Mouse (Mus musculus) liver, embryonic 14.5 days (tissue): ENCODE data around the gene 2200002J24Rik. TPM values are rescaled to one million over a fixed set of nuclear protein-coding genes. Genes with fewer than 3 reads are reported as not detected.
"Not testable (repeated sequence)": the region's sequence is repeated elsewhere in the genome, so short reads cannot be mapped to it uniquely, and the experiment has no call there.

Experiments used
- ATAC-seq: fragments of 200-750 bp; cut with Nextera tagmentation; 2 replicates; pipeline ENCODE4 v1.8.0; 2017; ENCODE audit warnings: moderate number of reproducible peaks, mild to moderate bottlenecking, moderate library complexity; ENCODE audit not compliant: insufficient read depth
- DNase-seq, 3 experiments: peaks; one replicate each; pipeline ENCODE4 v3.0.0-alpha.2; 2012 to 2013; ENCODE audit warnings: low read depth in 3 of 3, low spot score in 3 of 3
- H3K27ac ChIP-seq: fragments of 300-500 bp; sonication (generic); 2 replicates; pipeline ENCODE4 v1.5.1; 2014; ENCODE audit warnings: moderate library complexity, mild to moderate bottlenecking, control low read depth, inconsistent platforms
- H3K27me3 ChIP-seq: fragments of 300-500 bp; sonication (generic); 2 replicates; pipeline ENCODE4 v1.6.1; 2014; ENCODE audit warnings: mild to moderate bottlenecking, low read length, moderate library complexity; ENCODE audit not compliant: control insufficient read depth, insufficient read depth
- H3K36me3 ChIP-seq: fragments of 300-500 bp; sonication (generic); replicated peaks from 2 replicates; pipeline ENCODE4 v1.6.1; 2014; ENCODE audit warnings: low read depth; ENCODE audit not compliant: control insufficient read depth, insufficient read depth
- H3K4me1 ChIP-seq, 2 experiments: fragments of 200-500 bp in 1 of 2; fragments of 300-500 bp in 1 of 2; sonication (generic) in 1 of 2; replicated peaks; 2 replicates each; pipeline ENCODE4 v1.6.1; 2012 to 2014; ENCODE audit warnings: antibody characterized with exemption in 1 of 2, inconsistent platforms in 1 of 2, low read length in 1 of 2; ENCODE audit not compliant: control insufficient read depth in 2 of 2, insufficient read depth in 2 of 2
- H3K4me2 ChIP-seq: fragments of 300-500 bp; sonication (generic); 2 replicates; pipeline ENCODE4 v1.6.1; 2014; ENCODE audit warnings: low read depth, mild to moderate bottlenecking, control low read depth, moderate library complexity
- H3K4me3 ChIP-seq, 2 experiments: fragments of 200-500 bp in 1 of 2; fragments of 300-500 bp in 1 of 2; sonication (generic) in 1 of 2; 2 replicates each; pipeline ENCODE4 v1.5.1; 2012 to 2014; ENCODE audit warnings: low read depth in 2 of 2, low read length in 2 of 2, mild to moderate bottlenecking in 2 of 2, control low read depth in 1 of 2, inconsistent platforms in 1 of 2, moderate library complexity in 1 of 2; ENCODE audit not compliant: insufficient read depth in 1 of 2
- H3K9ac ChIP-seq: fragments of 300-500 bp; sonication (generic); replicated peaks from 2 replicates; pipeline ENCODE4 v1.6.1; 2014; ENCODE audit warnings: mild to moderate bottlenecking, control low read depth, moderate library complexity
- H3K9me3 ChIP-seq: fragments of 300-500 bp; sonication (generic); 2 replicates; pipeline ENCODE4 v1.6.1; 2016; ENCODE audit warnings: low read length, mixed read lengths; ENCODE audit not compliant: control insufficient read depth
- CTCF ChIP-seq: IDR thresholded peaks from 2 replicates; pipeline ENCODE4 v1.5.1; 2016; ENCODE audit warnings: antibody characterized with exemption, low read depth, control low read depth
- EP300 ChIP-seq: IDR thresholded peaks from 2 replicates; pipeline ENCODE4 v1.6.1; 2016; ENCODE audit warnings: antibody characterized with exemption, low read depth
- WGBS: fragments of 180-500 bp; shearing (Covaris S2); extraction: QIAGEN DNeasy Blood & Tissue Kit; methylation state at CpG from one replicate; pipeline ENCODE4 v1.1.7; 2014; ENCODE audit not compliant: insufficient replicate concordance; 5-methylcytosine and 5-hydroxymethylcytosine counted together
- polyA plus RNA-seq, 2 experiments: library from polyadenylated mRNA; depleted of rRNA in 1 of 2; stranded (reverse) in 1 of 2; unstranded in 1 of 2; fragments of >200 nt; fragmentation: Nextera tagmentation in 1 of 2; extraction: Ambion mirVana in 1 of 2; gene quantifications; 2 replicates each; pipeline versions ENCODE4 v1.2.1 to v1.2.3; 2012 to 2014

The 2200002J24Rik gene
- polyA plus RNA-seq, 2 experiments, result 0.32 to 2.0 TPM

GRCm38 (mm10) chr7:30728214-30728613, 29.5 kb downstream of the 2200002J24Rik start:
- Histone ChIP-seq H3K27me3 (no peaks in the 10 kb centered on the region), H3K9ac (peak overlapping the region; percentile 86), H3K36me3 (0 out of 2 replicates have a peak, but pooled peaks cover 2% of the 10 kb centered on the region), H3K4me3 (peak overlapping the region; percentile 75 to 85), H3K4me2 (peak overlapping the region; percentile 84), H3K27ac (no peak overlapping the region), H3K4me1 (peaks cover 7 to 11% of the 10 kb centered on the region in 2 experiments; a peak in 3 of 4 replicates), H3K9me3 (no peaks in the 10 kb centered on the region)
- ATAC-seq (no peak), DNase-seq (no peak)
- 64% methylated on average over 6 of the region's 6 CpGs for WGBS
- no peak for TF ChIP-seq EP300
- no peak for TF ChIP-seq CTCF

GRCm38 (mm10) chr7:30728739-30729395, 30.1 kb downstream of the 2200002J24Rik start:
- WGBS, result 6% methylated on average over 26 of the region's 26 CpGs
- Histone ChIP-seq H3K9me3 (no peaks in the 10 kb centered on the region), H3K27ac (no peak overlapping the region), H3K9ac (peak overlapping the region; percentile 86), H3K4me1 (peaks cover 7 to 11% of the 10 kb centered on the region in 2 experiments; a peak in 3 of 4 replicates), H3K4me2 (peak overlapping the region; percentile 84), H3K36me3 (0 out of 2 replicates have a peak, but pooled peaks cover 2% of the 10 kb centered on the region), H3K27me3 (no peaks in the 10 kb centered on the region), H3K4me3 (peak overlapping the region; percentile 75 to 85)
- ATAC-seq (peak; percentile 24), DNase-seq (no peak)
- TF ChIP-seq CTCF, result no peak
- TF ChIP-seq EP300, result no peak

- no peaks in the 10 kb centered on the region for H3K9me3 ChIP-seq
- WGBS, result 1% methylated on average over 60 of the region's 60 CpGs
- H3K36me3 ChIP-seq, result 0 out of 2 replicates have a peak, but pooled peaks cover 2% of the 10 kb centered on the region
- ATAC-seq, result peak; percentile 95
- peak; percentile 85 to 87 (median 85) for DNase-seq
- TF ChIP-seq CTCF, result peak; percentile 66
- TF ChIP-seq EP300, result no peak; the same call in 1 of the 2 replicates
- H3K4me3 ChIP-seq, result peak within 1 kb of the TSS; percentile 75 to 85
- peak within 1 kb of the TSS; percentile 84 for H3K4me2 ChIP-seq
- peak within 1 kb of the TSS; percentile 86 for H3K9ac ChIP-seq
- H3K27ac ChIP-seq, result peak within 1 kb of the TSS; percentile 89
- no peaks in the 10 kb centered on the region for H3K27me3 ChIP-seq
- H3K4me1 ChIP-seq, result peaks cover 7 to 11% of the 10 kb centered on the region in 2 experiments; a peak in 3 of 4 replicates
Measured at GRCm38 (mm10) chr7:30729396-30730063, 30.8 kb downstream of the 2200002J24Rik start, which contains the start of gene Tmem147. Tmem147 (minus strand) TSS chr7:30729540.

- Histone ChIP-seq H3K4me1 (peaks cover 7 to 11% of the 10 kb centered on the region in 2 experiments; a peak in 3 of 4 replicates), H3K4me3 (peak overlapping the region; percentile 75 to 85), H3K27ac (peak overlapping the region; percentile 89), H3K9ac (peak overlapping the region; percentile 86), H3K4me2 (peak overlapping the region; percentile 84)
- DNase-seq, H3K9me3 ChIP-seq, H3K27me3 ChIP-seq, ATAC-seq, H3K36me3 ChIP-seq: not testable (repeated sequence)
- WGBS, result 42% methylated on average over 8 of the region's 22 CpGs
Measured at GRCm38 (mm10) chr7:30730064-30730722, 31.5 kb downstream of the 2200002J24Rik start.
